Mouse (Mus musculus) midbrain, postnatal 0 days (tissue): ENCODE results near the gene Cd47. TPM values are rescaled to one million over a fixed set of nuclear protein-coding genes. Genes with fewer than 3 reads are reported as not detected.
A peak's percentile ranks its signal among the peaks of the same experiment; 100 is the strongest.

Experiments
- ATAC-seq: fragments of 200-750 bp; cut with Nextera tagmentation; 2 replicates; pipeline ENCODE4 v1.8.0; 2017; ENCODE audit warnings: moderate number of reproducible peaks, mild to moderate bottlenecking, moderate TSS enrichment, moderate library complexity; ENCODE audit not compliant: low FRiP score
- DNase-seq: peaks from one replicate; pipeline ENCODE4 v3.0.0-alpha.2; 2015; ENCODE audit warnings: low spot score
- H3K27ac ChIP-seq: fragments of 300-500 bp; sonication (generic); 2 replicates; pipeline ENCODE4 v1.5.1; 2014; ENCODE audit warnings: low read depth, mild to moderate bottlenecking, low read length, mixed read lengths
- H3K27me3 ChIP-seq: fragments of 300-500 bp; sonication (generic); 2 replicates; pipeline ENCODE4 v1.6.1; 2014; ENCODE audit warnings: low read length, control low read depth, mixed read lengths; ENCODE audit not compliant: insufficient read depth
- H3K36me3 ChIP-seq: fragments of 300-500 bp; sonication (generic); 2 replicates; pipeline ENCODE4 v1.6.1; 2014; ENCODE audit warnings: low read length, control low read depth, mixed read lengths; ENCODE audit not compliant: insufficient read depth
- H3K4me1 ChIP-seq: fragments of 300-500 bp; sonication (generic); 2 replicates; pipeline ENCODE4 v1.6.1; 2014; ENCODE audit warnings: mild to moderate bottlenecking, control low read depth, antibody characterized with exemption, low read length, mixed read lengths; ENCODE audit not compliant: insufficient read depth
- H3K4me2 ChIP-seq: fragments of 300-500 bp; sonication (generic); 2 replicates; pipeline ENCODE4 v1.6.1; 2014; ENCODE audit warnings: low read depth, mild to moderate bottlenecking, low read length, mixed read lengths; ENCODE audit not compliant: poor library complexity, severe bottlenecking
- H3K4me3 ChIP-seq: fragments of 300-500 bp; sonication (generic); 2 replicates; pipeline ENCODE4 v1.5.1; 2014; ENCODE audit warnings: low read depth, mild to moderate bottlenecking, low read length, moderate library complexity
- H3K9ac ChIP-seq: fragments of 300-500 bp; sonication (generic); replicated peaks from 2 replicates; pipeline ENCODE4 v1.6.1; 2014; ENCODE audit warnings: mild to moderate bottlenecking, low read length, moderate library complexity, mixed read lengths; ENCODE audit not compliant: poor library complexity, severe bottlenecking
- H3K9me3 ChIP-seq: fragments of 300-500 bp; sonication (generic); 2 replicates; pipeline ENCODE4 v1.6.1; 2016; ENCODE audit warnings: low read length, control low read depth
- CTCF ChIP-seq: IDR thresholded peaks from 2 replicates; pipeline ENCODE4 v1.5.1; 2016; ENCODE audit warnings: antibody characterized with exemption, mild to moderate bottlenecking
- WGBS: fragments of 180-500 bp; shearing (Covaris S2); extraction: QIAGEN DNeasy Blood & Tissue Kit; methylation state at CpG from one replicate; pipeline ENCODE4 v1.1.7; 2014; 5-methylcytosine and 5-hydroxymethylcytosine counted together
- polyA plus RNA-seq: library from polyadenylated mRNA; unstranded; fragments of >200 nt; fragmentation: Nextera tagmentation; extraction: Ambion mirVana; gene quantifications from 2 replicates; pipeline ENCODE4 v1.2.1, GENCODE M21; 2015
- total RNA-seq: library from RNA; depleted of rRNA; stranded (reverse); fragments of >200 nt; gene quantifications from 2 replicates; pipeline ENCODE4 v1.2.3, GENCODE M21; 2014

The Cd47 gene
- total and polyA plus RNA-seq, 2 experiments from 2014 or later: 30.5 to 185 TPM

DNA sequence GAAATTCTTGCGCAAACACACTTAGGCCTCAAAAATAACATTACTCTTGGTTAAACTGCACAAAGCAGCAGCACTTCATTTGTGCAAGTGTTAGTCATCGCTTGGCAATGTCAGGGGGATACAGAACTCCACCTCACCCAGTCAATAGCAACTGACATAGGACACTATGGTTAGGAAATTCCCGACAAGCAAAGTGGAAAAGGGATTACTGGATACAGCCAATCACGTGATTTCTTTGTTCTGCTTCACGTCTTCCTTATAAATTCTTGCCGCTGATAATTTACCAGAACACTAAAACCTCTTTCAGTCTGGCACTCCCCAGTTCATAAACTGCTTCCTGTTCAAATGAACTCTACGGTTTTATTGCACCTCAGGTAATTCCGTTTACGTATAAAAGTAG is 123.4 kb downstream of the Cd47 start:
- Histone ChIP-seq H3K27me3 (no peaks in the 10 kb centered on the region), H3K36me3 (no peaks in the 10 kb centered on the region), H3K4me1 (no peaks in the 10 kb centered on the region), H3K9me3 (no peaks in the 10 kb centered on the region), H3K4me3 (no peak overlapping the region), H3K9ac (no peak overlapping the region), H3K4me2 (no peak overlapping the region), H3K27ac (no peak overlapping the region)
- DNase-seq: no peak
- TF ChIP-seq CTCF: no peak
- no peak for ATAC-seq
- WGBS: 56% methylated on average over 9 of the region's 9 CpGs

GRCm38 (mm10) chr16:49924941-49925340 is 124.6 kb downstream of the Cd47 start:
- no peak for TF ChIP-seq CTCF
- Histone ChIP-seq H3K27me3 (no peaks in the 10 kb centered on the region), H3K9me3 (no peaks in the 10 kb centered on the region), H3K36me3 (no peaks in the 10 kb centered on the region), H3K4me1 (no peaks in the 10 kb centered on the region), H3K9ac (no peak overlapping the region), H3K27ac (no peak overlapping the region), H3K4me2 (no peak overlapping the region), H3K4me3 (no peak overlapping the region)
- WGBS: 84% methylated on average over 1 of the region's 1 CpGs
- peak; percentile 23 for DNase-seq
- ATAC-seq: no peak

DNA sequence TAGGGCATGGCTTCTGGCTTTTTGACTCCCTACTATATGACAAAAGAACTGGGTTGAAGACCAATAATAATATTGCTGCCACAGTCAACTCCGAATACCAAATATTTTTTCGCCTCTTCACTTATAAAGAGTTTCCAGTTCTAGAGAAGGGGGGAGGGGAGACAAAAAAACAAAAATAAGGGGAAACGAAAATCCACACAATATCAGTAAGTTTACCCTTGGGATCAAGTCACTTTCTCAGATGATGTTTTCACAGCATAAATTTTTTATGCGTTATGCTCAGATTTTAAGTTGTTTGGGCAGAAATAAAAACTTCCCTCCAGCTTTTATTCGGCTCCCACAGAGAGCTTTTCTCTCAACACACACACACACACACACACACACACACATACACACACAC is 132.9 kb downstream of the Cd47 start:
- DNase-seq: no peak
- Histone ChIP-seq H3K9me3 (no peaks in the 10 kb centered on the region), H3K4me3 (no peak overlapping the region), H3K9ac (no peak overlapping the region), H3K4me2 (no peak overlapping the region), H3K27ac (no peak overlapping the region), H3K4me1 (no peaks in the 10 kb centered on the region), H3K36me3 (no peaks in the 10 kb centered on the region), H3K27me3 (no peaks in the 10 kb centered on the region)
- no peak for TF ChIP-seq CTCF
- WGBS: 73% methylated on average over 5 of the region's 5 CpGs
- ATAC-seq: no peak

GRCm38 (mm10) chr16:49936008-49936443 is 135.7 kb downstream of the Cd47 start:
- H3K9me3 ChIP-seq: no peaks in the 10 kb centered on the region
- H3K27me3 ChIP-seq: no peaks in the 10 kb centered on the region
- TF ChIP-seq CTCF: no peak
- no peak for ATAC-seq
- no peak overlapping the region for H3K27ac ChIP-seq
- no peak overlapping the region for H3K4me3 ChIP-seq
- no peak overlapping the region for H3K9ac ChIP-seq
- no peak overlapping the region for H3K4me2 ChIP-seq
- no peaks in the 10 kb centered on the region for H3K36me3 ChIP-seq
- 84% methylated on average over 6 of the region's 6 CpGs for WGBS
- H3K4me1 ChIP-seq: no peaks in the 10 kb centered on the region
- no peak for DNase-seq

DNA sequence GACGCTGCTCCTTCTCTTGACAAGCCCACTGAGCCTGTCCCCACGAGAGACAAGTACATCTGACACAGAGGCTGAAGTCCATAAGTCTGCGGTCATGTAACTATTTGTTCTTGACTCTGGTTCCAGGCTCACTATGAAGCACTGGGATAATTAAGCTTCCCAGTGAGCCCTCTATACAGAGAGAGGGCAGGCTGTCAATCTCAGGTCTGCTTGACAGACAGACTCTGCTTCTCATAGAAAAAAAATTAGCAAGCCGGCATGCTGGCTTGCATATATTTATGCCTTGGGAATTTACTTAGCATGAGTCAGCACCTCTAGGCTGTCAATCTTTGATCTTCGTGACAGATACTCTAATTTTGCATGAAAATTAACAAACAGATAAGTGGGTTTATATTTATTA is 136.5 kb downstream of the Cd47 start:
- Histone ChIP-seq H3K27ac (no peak overlapping the region), H3K27me3 (no peaks in the 10 kb centered on the region), H3K4me3 (no peak overlapping the region), H3K36me3 (no peaks in the 10 kb centered on the region), H3K9me3 (no peaks in the 10 kb centered on the region), H3K4me2 (no peak overlapping the region), H3K9ac (no peak overlapping the region), H3K4me1 (no peaks in the 10 kb centered on the region)
- ATAC-seq: no peak
- WGBS: 25% methylated on average over 5 of the region's 5 CpGs
- no peak for DNase-seq
- TF ChIP-seq CTCF: no peak

- Histone ChIP-seq H3K27ac (no peak overlapping the region), H3K4me2 (no peak overlapping the region), H3K9me3 (no peaks in the 10 kb centered on the region), H3K9ac (no peak overlapping the region), H3K36me3 (no peaks in the 10 kb centered on the region), H3K4me1 (no peaks in the 10 kb centered on the region), H3K4me3 (no peak overlapping the region), H3K27me3 (no peaks in the 10 kb centered on the region)
- ATAC-seq (0 out of 2 replicates have a peak, but pooled peaks have one; percentile 38), DNase-seq (no peak)
- 44% methylated on average over 11 of the region's 11 CpGs for WGBS
- no peak for TF ChIP-seq CTCF
Measured at GRCm38 (mm10) chr16:49937218-49938165, 137.2 kb downstream of the Cd47 start.
